In genomic region chr7:99648623-99649022, GRCm38 (mm10) we compare ENCODE assay signal across 7 mouse cellular contexts. TPM values are rescaled to one million over a fixed set of nuclear protein-coding genes. Genes with fewer than 3 reads are reported as not detected.
A peak's percentile ranks its signal among the peaks of the same experiment; 100 is the strongest.
DNase-seq lines count a peak whose midpoint lies in the region; ATAC-seq and TF ChIP-seq lines count a peak whose summit lies in the region.

No protein-coding gene starts in this region.

- no peak for ATAC-seq in midbrain, embryonic 14.5 days (ENCODE audit: low FRiP score, low TSS enrichment)
- ATAC-seq in midbrain, embryonic 11.5 days (ENCODE audit: low FRiP score) = no peak
- ATAC-seq in liver, embryonic 11.5 days (replicated peaks; ENCODE audit: low FRiP score) = no peak

- no peaks in the 10 kb centered on the region for H3K9me3 ChIP-seq in midbrain, embryonic 14.5 days (ENCODE audit: control insufficient read depth, low read length)
- H3K9me3 ChIP-seq in midbrain, embryonic 11.5 days (ENCODE audit: control insufficient read depth, low read length) = no peaks in the 10 kb centered on the region
- no peaks in the 10 kb centered on the region for H3K9me3 ChIP-seq in liver, embryonic 11.5 days (ENCODE audit: control insufficient read depth, low read length)

- no peaks in the 10 kb centered on the region for H3K27me3 ChIP-seq in midbrain, embryonic 14.5 days (ENCODE audit: control insufficient read depth, insufficient read depth, low read length)
- no peaks in the 10 kb centered on the region for H3K27me3 ChIP-seq in midbrain, embryonic 11.5 days (ENCODE audit: control insufficient read depth, insufficient read depth, low read length)
- peaks cover 10% of the 10 kb centered on the region; the same call in 1 of the 2 replicates for H3K27me3 ChIP-seq in liver, embryonic 11.5 days (replicated peaks; ENCODE audit: control insufficient read depth, insufficient read depth, low read length)

- intact Hi-C loops in gastrocnemius, adult 2 months (cut with DNase I) = no loop called here

- H3K9ac ChIP-seq in midbrain, embryonic 14.5 days (replicated peaks; ENCODE audit: low read length) = no peak overlapping the region
- no peak overlapping the region for H3K9ac ChIP-seq in midbrain, embryonic 11.5 days (ENCODE audit: low read length)
- no peak overlapping the region for H3K9ac ChIP-seq in liver, embryonic 11.5 days (ENCODE audit: low read depth, low read length)

- no peak overlapping the region for H3K4me2 ChIP-seq in midbrain, embryonic 14.5 days (ENCODE audit: low read length)
- no peak overlapping the region for H3K4me2 ChIP-seq in midbrain, embryonic 11.5 days
- no peak overlapping the region for H3K4me2 ChIP-seq in liver, embryonic 11.5 days

- H3K4me3 ChIP-seq in midbrain, embryonic 14.5 days (replicated peaks; ENCODE audit: low read depth, low read length) = no peak overlapping the region
- H3K4me3 ChIP-seq in midbrain, embryonic 11.5 days (ENCODE audit: low read depth, low read length) = no peak overlapping the region
- H3K4me3 ChIP-seq in gastrocnemius, adult 2 months = no peak overlapping the region
- H3K4me3 ChIP-seq in liver, embryonic 11.5 days (ENCODE audit: low read depth, low read length) = no peak overlapping the region

- peak; percentile 50 for DNase-seq in midbrain, embryonic 14.5 days
- no peak for DNase-seq in midbrain, embryonic 11.5 days (ENCODE audit: low spot score, missing footprints)
- peak; percentile 80 to 85 for DNase-seq in adrenal gland, postnatal 36 days
- DNase-seq in gastrocnemius, adult 2 months = peak; percentile 85
- peak; percentile 64 for DNase-seq in liver, embryonic 11.5 days (ENCODE audit: low spot score)
- no peak for DNase-seq in spleen, postnatal 36 days (ENCODE audit: low spot score in 2 of 2)
- no peak for DNase-seq in layer of hippocampus, postnatal 14 days (ENCODE audit: low spot score in 2 of 2)

- no peak overlapping the region for H3K27ac ChIP-seq in midbrain, embryonic 14.5 days (replicated peaks; ENCODE audit: low read depth, low read length)
- no peak overlapping the region for H3K27ac ChIP-seq in midbrain, embryonic 11.5 days (ENCODE audit: low read depth, low read length)
- H3K27ac ChIP-seq in gastrocnemius, adult 2 months = no peak overlapping the region
- H3K27ac ChIP-seq in liver, embryonic 11.5 days (ENCODE audit: low read depth, low read length) = no peak overlapping the region

- H3K36me3 ChIP-seq in midbrain, embryonic 14.5 days (ENCODE audit: control insufficient read depth, insufficient read depth, low read length) = no peaks in the 10 kb centered on the region
- H3K36me3 ChIP-seq in midbrain, embryonic 11.5 days (ENCODE audit: control insufficient read depth, insufficient read depth, low read length) = no peaks in the 10 kb centered on the region
- H3K36me3 ChIP-seq in liver, embryonic 11.5 days (ENCODE audit: control insufficient read depth, insufficient read depth, low read length) = no peaks in the 10 kb centered on the region

- peak; percentile 8; the same call in 1 of the 2 replicates for TF ChIP-seq CTCF in gastrocnemius, adult 2 months (IDR thresholded peaks at IDR 0.05)

- 8% methylated on average over 6 of the region's 6 CpGs for WGBS in midbrain, embryonic 14.5 days
- WGBS in midbrain, embryonic 11.5 days = 7% methylated on average over 6 of the region's 6 CpGs
- 3% methylated on average over 6 of the region's 6 CpGs for WGBS in liver, embryonic 11.5 days

- H3K4me1 ChIP-seq in midbrain, embryonic 14.5 days (ENCODE audit: control insufficient read depth, insufficient read depth, low read length) = 0 out of 2 replicates have a peak, but pooled peaks cover 7% of the 10 kb centered on the region
- no peaks in the 10 kb centered on the region for H3K4me1 ChIP-seq in midbrain, embryonic 11.5 days (ENCODE audit: control insufficient read depth, insufficient read depth, low read length)
- no peaks in the 10 kb centered on the region for H3K4me1 ChIP-seq in liver, embryonic 11.5 days (replicated peaks; ENCODE audit: control insufficient read depth, insufficient read depth, low read length)

RNA-seq across cellular contexts. Expression of gene Tpbgl, which starts 21.7 kb away (rescaled TPM):
- polyA plus RNA-seq in midbrain, embryonic 14.5 days (2014; fragmentation: Nextera tagmentation; extraction: Ambion mirVana) = 1.2 and 1.6 TPM in 2 replicates
- polyA plus RNA-seq in midbrain, embryonic 11.5 days (2014; fragmentation: Nextera tagmentation; extraction: Ambion mirVana) = 0.34 and 0.92 TPM in 2 replicates
- total RNA-seq in adrenal gland, postnatal 36 days (2021) = 10 to 100 TPM; 14.9 to 18.5 TPM
- 10 to 100 TPM; 47.8 to 69.3 TPM for total RNA-seq in gastrocnemius, adult 2 months (2021)
- 0.53 and 0.78 TPM in 2 replicates for polyA plus RNA-seq in liver, embryonic 11.5 days (2014; fragmentation: Nextera tagmentation; extraction: Ambion mirVana)
- total RNA-seq in layer of hippocampus, postnatal 14 days (2021) = 1 to 10 TPM; 4.7 to 5.2 TPM

Comparison
In these comparisons a context has a peak if more than half of its experiments do, and no peak if none do; other contexts are left out.
1. DNase-seq: peak in midbrain, embryonic 14.5 days (single experiment), adrenal gland, postnatal 36 days (2 of 2), gastrocnemius, adult 2 months (single experiment) and liver, embryonic 11.5 days (single experiment); none in midbrain, embryonic 11.5 days (single experiment), spleen, postnatal 36 days (0 of 2) and layer of hippocampus, postnatal 14 days (0 of 2).